Mouse (Mus musculus): ENCODE measurements around the gene Plppr5.

Gene Plppr5

DNA sequence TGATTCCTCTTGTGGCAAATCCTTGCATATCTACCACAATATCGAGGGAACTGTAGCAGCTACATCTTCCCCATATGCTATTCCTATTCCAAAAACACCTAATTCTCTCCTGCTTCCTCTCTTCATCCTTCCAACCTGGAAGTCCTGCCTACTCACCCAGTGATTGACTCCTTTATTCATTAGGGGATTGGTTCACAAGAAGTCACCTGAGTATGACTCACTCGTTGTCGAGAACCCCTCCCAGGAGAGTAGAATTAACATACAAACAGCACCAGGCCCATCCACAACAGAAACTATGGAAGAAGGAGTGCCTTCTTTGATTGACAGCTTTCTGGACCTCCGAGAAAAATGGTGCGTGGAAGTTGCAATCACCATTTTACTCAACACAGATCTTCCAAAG is 121.7 kb downstream of the Plppr5 start:
- no peak for DNase-seq (ENCODE audit: low spot score)

DNA sequence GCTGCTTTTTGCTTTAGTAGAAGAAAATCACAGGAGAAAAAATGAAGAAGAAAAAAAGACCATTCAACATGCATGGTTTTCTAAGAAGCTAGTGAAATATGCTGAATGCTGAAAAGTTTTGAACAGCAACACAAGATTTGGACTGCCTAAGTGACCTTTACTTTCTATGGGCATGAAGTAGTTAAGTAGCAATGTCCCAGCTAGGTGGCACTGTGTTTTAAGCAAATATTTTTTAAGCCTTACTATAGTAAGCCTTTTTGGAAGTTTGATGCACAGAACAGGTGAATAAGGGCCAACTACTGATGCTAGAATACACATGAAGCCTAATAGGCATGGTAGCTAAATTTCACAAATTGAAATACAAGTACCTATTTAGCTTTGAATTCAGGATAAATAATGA is 134.2 kb downstream of the Plppr5 start:
- no peak for DNase-seq (ENCODE audit: low spot score)

DNA sequence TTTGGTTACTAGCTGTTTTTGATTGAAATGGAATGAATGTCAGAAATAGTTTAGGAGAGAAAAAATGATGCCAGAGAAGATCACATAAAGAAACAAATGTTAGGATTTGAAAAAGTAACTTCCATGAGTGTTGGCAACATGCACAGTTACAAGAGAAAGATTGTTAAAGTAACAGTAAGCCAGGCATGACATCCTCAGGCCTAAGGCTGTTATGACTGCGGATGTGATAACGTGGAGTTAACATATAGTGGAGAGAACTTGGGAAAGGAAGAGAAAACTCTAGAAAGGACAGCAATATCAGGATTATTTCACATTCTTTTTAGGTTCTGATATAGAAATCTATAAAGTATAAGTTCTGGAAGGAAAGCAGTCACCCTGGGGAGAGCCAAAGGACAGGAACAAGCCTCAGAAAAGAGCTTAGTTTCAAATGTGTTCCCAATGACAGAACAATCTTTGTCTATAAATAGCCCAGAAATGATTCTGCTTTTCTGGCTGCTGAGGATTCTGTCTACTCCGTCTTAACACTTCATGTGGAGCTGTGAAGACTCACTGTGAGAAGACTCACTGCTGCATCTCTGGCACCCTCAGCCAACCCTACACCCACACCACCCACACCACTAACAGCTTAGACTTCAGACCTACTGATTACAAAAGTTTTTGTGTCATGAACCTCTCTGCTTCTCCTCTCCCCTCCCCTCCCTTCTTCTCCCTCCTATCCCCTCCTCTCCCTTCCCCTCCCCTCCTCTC is 142.1 kb downstream of the Plppr5 start:
- DNase-seq (ENCODE audit: low spot score): no peak

DNA sequence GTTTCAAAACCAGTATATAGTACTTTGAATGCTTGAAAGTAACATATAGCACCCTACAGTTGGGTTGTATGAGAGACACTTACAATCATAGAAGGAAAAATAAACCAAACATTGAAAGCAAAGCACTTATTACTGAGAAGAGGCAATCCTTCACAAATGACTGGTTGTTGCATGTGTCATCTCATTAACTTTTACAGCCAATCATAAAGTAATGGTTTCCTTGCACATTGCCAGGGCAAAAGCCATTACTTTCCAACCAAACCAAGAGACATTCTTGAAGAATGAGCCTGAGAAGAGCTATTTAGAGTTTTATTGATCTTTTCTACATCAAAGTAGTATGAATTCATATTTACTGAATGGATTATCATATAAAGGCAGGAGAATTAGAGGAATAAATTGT is 148.8 kb downstream of the Plppr5 start:
- no peak for DNase-seq (ENCODE audit: low spot score)

DNA sequence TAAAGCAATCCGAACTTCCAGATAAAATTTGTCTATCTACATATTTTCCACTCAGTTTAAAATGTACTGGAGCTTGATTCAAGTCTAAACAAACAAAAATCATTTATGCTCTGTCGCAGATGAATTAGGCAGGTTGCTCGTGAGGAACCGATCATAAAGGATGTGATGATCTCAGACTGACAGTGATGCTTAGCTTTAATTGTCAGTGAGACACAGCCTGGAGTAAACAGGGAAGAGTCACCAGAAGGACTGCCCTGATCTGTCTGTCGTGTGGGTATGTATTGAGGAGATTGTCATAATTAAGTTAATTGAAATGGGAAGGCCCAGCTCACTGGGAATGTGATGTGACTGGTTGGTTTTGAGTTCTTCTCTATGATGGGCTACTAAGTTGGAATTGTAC is 149.9 kb downstream of the Plppr5 start:
- no peak for DNase-seq (ENCODE audit: low spot score)

DNA sequence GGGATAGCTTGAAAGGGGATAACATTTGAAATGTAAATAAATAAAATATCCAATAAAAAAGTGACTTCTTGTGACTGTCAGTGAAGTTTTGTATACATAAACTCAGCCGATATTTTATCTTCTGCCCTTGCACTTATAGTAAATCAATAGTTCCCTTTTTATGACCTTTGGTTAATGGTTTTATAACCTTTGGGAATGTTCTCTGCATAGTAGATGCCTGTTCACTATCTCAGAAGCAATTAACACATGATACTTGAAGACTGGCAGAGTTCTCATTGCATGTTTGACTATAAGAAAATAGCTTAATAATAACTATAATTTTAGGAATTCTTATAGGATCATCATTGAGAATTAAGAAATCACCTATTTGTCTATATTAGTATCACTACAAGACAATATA is 150.9 kb downstream of the Plppr5 start:
- DNase-seq (ENCODE audit: low spot score): no peak

DNA sequence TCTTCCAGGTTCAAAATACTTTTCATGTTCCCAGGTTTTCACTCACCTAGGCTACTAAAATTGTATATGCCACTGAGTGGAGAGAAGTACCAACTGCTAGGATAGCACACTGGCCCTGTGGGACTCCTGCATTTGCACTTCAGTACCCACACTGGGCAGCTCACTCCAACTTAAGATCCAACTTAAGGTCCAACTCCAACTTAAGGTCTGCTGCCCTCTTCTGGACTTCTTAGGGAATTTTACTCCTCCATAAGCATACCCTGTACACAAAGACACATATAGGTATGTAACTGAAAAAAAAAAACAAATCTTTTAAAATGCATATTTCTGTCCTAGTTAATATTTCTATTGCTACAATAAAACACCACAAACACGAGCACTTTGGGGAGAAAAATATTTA is 153.5 kb downstream of the Plppr5 start:
- no peak for DNase-seq (ENCODE audit: low spot score)

DNA sequence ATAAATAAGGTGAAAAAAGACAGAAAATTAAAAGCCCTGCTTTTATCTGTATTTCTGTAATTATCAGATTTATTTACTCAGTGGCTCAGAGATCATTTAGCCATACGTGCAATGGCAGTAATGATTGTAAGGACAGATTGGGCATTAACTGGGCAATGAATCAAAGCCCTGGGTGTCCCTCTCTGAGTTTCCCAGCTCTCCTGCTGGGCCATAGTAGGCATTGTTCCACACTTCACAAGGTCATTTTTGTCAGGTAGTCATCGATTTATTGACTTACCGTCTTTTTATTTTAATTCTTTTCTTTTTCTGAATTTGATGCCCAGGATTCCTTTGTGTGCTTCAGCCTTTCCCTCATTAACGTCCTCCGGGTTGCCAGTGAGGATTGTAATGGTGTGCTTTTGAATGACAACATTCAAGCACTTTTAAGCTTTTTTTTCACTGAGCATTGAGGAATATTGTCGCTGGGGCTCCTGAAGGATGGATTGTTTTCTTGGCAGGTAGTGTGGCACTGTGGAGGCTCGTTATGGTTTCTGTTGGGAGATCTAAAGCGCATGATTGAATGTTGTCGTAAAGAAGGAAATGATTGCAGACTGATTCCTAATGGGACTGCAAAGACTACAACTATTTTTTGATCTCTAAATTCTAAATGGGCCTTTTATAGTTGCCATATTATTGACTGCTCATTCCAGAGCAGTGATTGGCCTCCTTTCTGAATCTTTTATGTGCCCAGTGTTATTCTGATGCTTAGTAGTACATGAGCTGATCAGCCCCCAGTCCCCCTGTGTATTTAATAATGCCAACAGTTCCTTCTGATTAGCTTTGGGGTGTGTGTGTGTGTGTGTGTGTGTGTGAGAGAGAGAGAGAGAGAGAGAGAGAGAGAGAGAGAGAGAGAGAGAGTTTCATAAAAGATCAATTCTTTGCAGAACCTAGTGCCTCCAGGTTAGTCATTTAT is 154.8 kb downstream of the Plppr5 start:
- DNase-seq (ENCODE audit: low spot score): no peak

DNA sequence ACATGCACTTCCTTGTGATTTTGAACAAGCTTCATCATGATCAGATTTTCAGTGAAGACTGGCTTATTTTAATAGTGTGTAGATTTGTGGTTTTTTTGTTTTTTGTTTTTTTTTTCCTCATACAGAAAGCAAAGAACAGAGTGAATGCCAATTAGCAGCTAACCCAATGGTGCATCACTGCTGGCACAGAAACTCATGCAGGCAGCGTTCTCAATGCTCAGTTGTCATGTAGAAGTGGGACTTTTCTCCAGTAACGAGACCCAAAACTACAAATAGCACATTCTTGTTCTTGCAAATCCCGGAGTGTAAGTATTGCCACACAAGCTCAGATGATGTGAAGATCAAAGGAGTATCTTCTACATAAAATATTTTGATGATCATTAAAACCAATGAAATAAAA is 156.9 kb downstream of the Plppr5 start:
- DNase-seq (ENCODE audit: low spot score): no peak

DNA sequence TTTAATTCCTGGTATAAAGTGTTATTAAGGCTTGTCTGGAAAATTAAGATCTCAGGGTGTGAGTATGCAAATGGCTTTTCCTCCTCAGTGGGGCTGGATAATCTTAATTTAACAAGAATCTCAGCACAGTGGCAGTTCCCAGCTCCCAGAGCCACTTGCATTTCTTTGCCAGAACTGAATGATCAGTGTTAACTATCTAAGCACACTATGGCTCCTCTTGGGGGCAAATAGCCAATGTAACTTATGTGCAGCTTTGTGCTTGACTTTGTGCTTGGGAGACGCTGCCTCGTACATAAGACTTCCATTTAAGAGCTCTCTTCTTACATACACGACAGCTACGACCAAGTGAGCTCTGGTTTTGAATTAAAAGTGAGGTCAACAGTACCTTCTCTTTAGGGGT is 158.0 kb downstream of the Plppr5 start:
- DNase-seq (ENCODE audit: low spot score): no peak

Measured in ovary, postnatal 36 days (tissue).